Mouse (Mus musculus) lung, embryonic 14.5 days (tissue): ENCODE data around the gene AI481877. TPM values are rescaled to one million over a fixed set of nuclear protein-coding genes. Genes with fewer than 3 reads are reported as not detected.
A peak's percentile ranks its signal among the peaks of the same experiment; 100 is the strongest.

Experiments used
- ATAC-seq: fragments of 200-750 bp; cut with Nextera tagmentation; 2 replicates; pipeline ENCODE4 v1.8.0; 2017; ENCODE audit warnings: mild to moderate bottlenecking, moderate TSS enrichment, moderate library complexity; ENCODE audit not compliant: insufficient read depth
- DNase-seq: peaks from one replicate; pipeline ENCODE4 v3.0.0-alpha.2; 2015
- H3K27ac ChIP-seq: fragments of 300-500 bp; sonication (generic); 2 replicates; pipeline ENCODE4 v1.5.1; 2014; ENCODE audit warnings: low read depth, mild to moderate bottlenecking, moderate library complexity
- H3K27me3 ChIP-seq: fragments of 300-500 bp; sonication (generic); 2 replicates; pipeline ENCODE4 v1.6.1; 2014; ENCODE audit warnings: low read length, control low read depth; ENCODE audit not compliant: insufficient read depth
- H3K36me3 ChIP-seq: fragments of 300-500 bp; sonication (generic); 2 replicates; pipeline ENCODE4 v1.6.1; 2014; ENCODE audit warnings: control low read depth; ENCODE audit not compliant: insufficient read depth
- H3K4me1 ChIP-seq: fragments of 300-500 bp; sonication (generic); 2 replicates; pipeline ENCODE4 v1.6.1; 2014; ENCODE audit warnings: antibody characterized with exemption, control low read depth; ENCODE audit not compliant: insufficient read depth
- H3K4me2 ChIP-seq: fragments of 300-500 bp; sonication (generic); 2 replicates; pipeline ENCODE4 v1.6.1; 2014; ENCODE audit warnings: mild to moderate bottlenecking
- H3K4me3 ChIP-seq: fragments of 300-500 bp; sonication (generic); 2 replicates; pipeline ENCODE4 v1.5.1; 2014; ENCODE audit warnings: low read depth, low read length
- H3K9ac ChIP-seq: fragments of 300-500 bp; sonication (generic); 2 replicates; pipeline ENCODE4 v1.6.1; 2014
- H3K9me3 ChIP-seq: fragments of 300-500 bp; sonication (generic); 2 replicates; pipeline ENCODE4 v1.6.1; 2016; ENCODE audit warnings: low read depth, low read length, control low read depth
- CTCF ChIP-seq: IDR thresholded peaks from 2 replicates; pipeline ENCODE4 v1.5.1; 2016; ENCODE audit warnings: antibody characterized with exemption, low read depth
- WGBS: fragments of 180-500 bp; shearing (Covaris S2); extraction: QIAGEN DNeasy Blood & Tissue Kit; methylation state at CpG from one replicate; pipeline ENCODE4 v1.1.7; 2014; 5-methylcytosine and 5-hydroxymethylcytosine counted together
- polyA plus RNA-seq: library from polyadenylated mRNA; unstranded; fragments of >200 nt; fragmentation: Nextera tagmentation; extraction: Ambion mirVana; gene quantifications from 2 replicates; pipeline ENCODE4 v1.2.1, GENCODE M21; 2014

The AI481877 gene
- polyA plus RNA-seq, 1 experiment from 2014 or later = not detected

- no peaks in the 10 kb centered on the region for H3K36me3 ChIP-seq
- no peaks in the 10 kb centered on the region for H3K27me3 ChIP-seq
- no peaks in the 10 kb centered on the region for H3K9me3 ChIP-seq
- no peaks in the 10 kb centered on the region for H3K4me1 ChIP-seq
- no peak overlapping the region for H3K4me3 ChIP-seq
- whole genome bisulfite sequencing = 53% methylated on average over 4 of the region's 4 CpGs
- DNase-seq = no peak
- H3K4me2 ChIP-seq = no peak overlapping the region
- no peak overlapping the region for H3K27ac ChIP-seq
- no peak overlapping the region for H3K9ac ChIP-seq
- TF ChIP-seq CTCF = no peak
- ATAC-seq = no peak
Measured at GRCm38 (mm10) chr4:59175003-59175402, 36.2 kb upstream of the AI481877 start.

GRCm38 (mm10) chr4:59173181-59173922 lies 34.6 kb upstream of the AI481877 start:
- Histone ChIP-seq H3K27me3 (no peaks in the 10 kb centered on the region), H3K4me3 (no peak overlapping the region), H3K27ac (no peak overlapping the region), H3K4me1 (no peaks in the 10 kb centered on the region), H3K4me2 (no peak overlapping the region), H3K9me3 (no peaks in the 10 kb centered on the region), H3K9ac (no peak overlapping the region), H3K36me3 (no peaks in the 10 kb centered on the region)
- TF ChIP-seq CTCF = no peak
- DNase-seq (no peak), ATAC-seq (no peak)
- WGBS = 41% methylated on average over 2 of the region's 2 CpGs

- no peaks in the 10 kb centered on the region for H3K4me1 ChIP-seq
- H3K27ac ChIP-seq = no peak overlapping the region
- H3K9me3 ChIP-seq = no peaks in the 10 kb centered on the region
- no peak for TF ChIP-seq CTCF
- H3K36me3 ChIP-seq = no peaks in the 10 kb centered on the region
- no peak for ATAC-seq
- H3K4me3 ChIP-seq = no peak overlapping the region
- no peak overlapping the region for H3K9ac ChIP-seq
- no peak overlapping the region for H3K4me2 ChIP-seq
- no peak for DNase-seq
- WGBS = 65% methylated on average over 2 of the region's 2 CpGs
- H3K27me3 ChIP-seq = no peaks in the 10 kb centered on the region
Measured at GRCm38 (mm10) chr4:59172616-59173015, 33.8 kb upstream of the AI481877 start.

- Histone ChIP-seq H3K9me3 (no peaks in the 10 kb centered on the region), H3K27ac (no peak overlapping the region), H3K9ac (no peak overlapping the region), H3K4me3 (no peak overlapping the region), H3K27me3 (no peaks in the 10 kb centered on the region), H3K36me3 (no peaks in the 10 kb centered on the region), H3K4me1 (no peaks in the 10 kb centered on the region), H3K4me2 (no peak overlapping the region)
- ATAC-seq = no peak
- 74% methylated on average over 5 of the region's 5 CpGs for WGBS
- no peak for TF ChIP-seq CTCF
- no peak for DNase-seq
Measured at GRCm38 (mm10) chr4:59169981-59170380, 31.2 kb upstream of the AI481877 start.

- no peak overlapping the region for H3K4me3 ChIP-seq
- H3K36me3 ChIP-seq = no peaks in the 10 kb centered on the region
- H3K4me2 ChIP-seq = no peak overlapping the region
- no peak overlapping the region for H3K27ac ChIP-seq
- H3K27me3 ChIP-seq = no peaks in the 10 kb centered on the region
- no peak for TF ChIP-seq CTCF
- ATAC-seq (no peak), DNase-seq (no peak)
- H3K9me3 ChIP-seq = no peaks in the 10 kb centered on the region
- 90% methylated on average over 2 of the region's 2 CpGs for WGBS
- no peaks in the 10 kb centered on the region for H3K4me1 ChIP-seq
- H3K9ac ChIP-seq = no peak overlapping the region
Measured at GRCm38 (mm10) chr4:59167251-59167847, 28.6 kb upstream of the AI481877 start.

GRCm38 (mm10) chr4:59164034-59164433 lies 25.3 kb upstream of the AI481877 start:
- no peak for TF ChIP-seq CTCF
- DNase-seq (no peak), ATAC-seq (no peak)
- no peak overlapping the region for H3K9ac ChIP-seq
- 78% methylated on average over 2 of the region's 2 CpGs for WGBS
- H3K4me1 ChIP-seq = no peaks in the 10 kb centered on the region
- H3K4me2 ChIP-seq = no peak overlapping the region
- H3K27ac ChIP-seq = no peak overlapping the region
- H3K9me3 ChIP-seq = no peaks in the 10 kb centered on the region
- no peaks in the 10 kb centered on the region for H3K36me3 ChIP-seq
- H3K4me3 ChIP-seq = no peak overlapping the region
- H3K27me3 ChIP-seq = no peaks in the 10 kb centered on the region

- H3K27me3 ChIP-seq = no peaks in the 10 kb centered on the region
- TF ChIP-seq CTCF = no peak
- ATAC-seq (peak; percentile 62), DNase-seq (peak; percentile 45)
- no peaks in the 10 kb centered on the region for H3K9me3 ChIP-seq
- H3K36me3 ChIP-seq = no peaks in the 10 kb centered on the region
- WGBS = 45% methylated on average over 8 of the region's 8 CpGs
- no peak overlapping the region for H3K4me2 ChIP-seq
- no peak overlapping the region; the same call in 1 of the 2 replicates for H3K27ac ChIP-seq
- no peak overlapping the region for H3K9ac ChIP-seq
- no peaks in the 10 kb centered on the region; the same call in 1 of the 2 replicates for H3K4me1 ChIP-seq
- H3K4me3 ChIP-seq = no peak overlapping the region
Measured at GRCm38 (mm10) chr4:59160959-59161670, 22.3 kb upstream of the AI481877 start.
